Mouse (Mus musculus): Measurements from ENCODE around the gene Ces2c.
"Not testable (repeated sequence)": the region's sequence is repeated elsewhere in the genome, so short reads cannot be mapped to it uniquely, and the experiment has no call there.

The Ces2c gene

DNA sequence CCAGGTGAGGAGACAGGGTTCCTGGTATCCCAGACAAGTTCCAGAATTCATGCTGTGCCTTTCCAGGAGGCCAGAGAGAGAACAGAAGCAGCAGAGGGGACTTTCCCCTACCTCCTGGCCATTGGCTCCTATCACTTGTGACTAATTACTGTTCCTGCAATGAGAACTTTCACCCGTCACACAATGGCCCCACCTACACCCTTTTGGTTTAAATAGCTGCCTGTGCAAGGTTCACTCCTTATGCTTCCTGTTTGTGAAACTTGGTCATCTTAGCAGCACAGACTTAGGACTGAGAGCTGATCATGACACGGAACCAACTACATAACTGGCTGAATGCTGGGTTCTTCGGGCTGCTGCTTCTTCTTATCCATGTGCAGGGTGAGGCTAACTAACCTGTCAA is at the start of gene Ces2c:
Gene Ces2c (plus strand): TSS at position 238 of the 400 bp plus-strand sequence.
- no peak for DNase-seq (ENCODE audit: low read depth, low spot score)

- no peak for DNase-seq (ENCODE audit: low read depth, low spot score)
Observed at GRCm38 (mm10) chr8:104799385-104799784, 47.5 kb upstream of the Ces2c start.

GRCm38 (mm10) chr8:104806127-104806526 is 40.7 kb upstream of the Ces2c start:
- DNase-seq (ENCODE audit: low read depth, low spot score), result no peak

GRCm38 (mm10) chr8:104808542-104809413 is 38.1 kb upstream of the Ces2c start:
- no peak for DNase-seq (ENCODE audit: low read depth, low spot score)

GRCm38 (mm10) chr8:104809436-104809835 is 37.4 kb upstream of the Ces2c start:
- DNase-seq (ENCODE audit: low read depth, low spot score), result no peak

- DNase-seq (ENCODE audit: low read depth, low spot score), result no peak
Observed at GRCm38 (mm10) chr8:104826912-104827311, 20.0 kb upstream of the Ces2c start.

GRCm38 (mm10) chr8:104828221-104828620 is 18.6 kb upstream of the Ces2c start:
- no peak for DNase-seq (ENCODE audit: low read depth, low spot score)

DNA sequence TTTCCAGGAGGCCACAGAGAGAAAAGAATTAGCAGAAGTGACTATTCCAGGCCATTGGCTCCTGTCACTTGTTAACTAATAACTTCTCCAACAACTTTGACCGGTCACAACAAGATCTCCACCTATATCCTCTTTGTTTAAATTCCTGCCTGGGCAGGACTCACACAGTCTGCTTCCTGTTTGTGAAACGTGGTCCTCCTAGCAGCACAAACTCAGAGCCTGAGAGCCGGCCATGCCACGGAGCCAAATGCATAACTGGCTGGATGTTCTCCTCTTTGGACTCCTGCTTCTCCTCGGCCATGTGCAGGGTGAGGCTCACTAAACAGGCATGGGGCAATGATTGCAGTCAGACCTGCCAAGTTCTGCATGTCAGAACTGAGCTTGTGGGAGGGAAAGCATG is 15.4 kb upstream of the Ces2c start, which contains the start of gene Ces2b:
Gene Ces2b (plus strand): TSS at position 133 of the 400 bp plus-strand sequence.
- no peak for DNase-seq (ENCODE audit: low read depth, low spot score)

- DNase-seq (ENCODE audit: low read depth, low spot score), result no peak
Observed at GRCm38 (mm10) chr8:104841360-104842078, 5.3 kb upstream of the Ces2c start.

- DNase-seq (ENCODE audit: low read depth, low spot score), result no peak
Observed at GRCm38 (mm10) chr8:104847741-104848462, 1.0 kb downstream of the Ces2c start.

DNA sequence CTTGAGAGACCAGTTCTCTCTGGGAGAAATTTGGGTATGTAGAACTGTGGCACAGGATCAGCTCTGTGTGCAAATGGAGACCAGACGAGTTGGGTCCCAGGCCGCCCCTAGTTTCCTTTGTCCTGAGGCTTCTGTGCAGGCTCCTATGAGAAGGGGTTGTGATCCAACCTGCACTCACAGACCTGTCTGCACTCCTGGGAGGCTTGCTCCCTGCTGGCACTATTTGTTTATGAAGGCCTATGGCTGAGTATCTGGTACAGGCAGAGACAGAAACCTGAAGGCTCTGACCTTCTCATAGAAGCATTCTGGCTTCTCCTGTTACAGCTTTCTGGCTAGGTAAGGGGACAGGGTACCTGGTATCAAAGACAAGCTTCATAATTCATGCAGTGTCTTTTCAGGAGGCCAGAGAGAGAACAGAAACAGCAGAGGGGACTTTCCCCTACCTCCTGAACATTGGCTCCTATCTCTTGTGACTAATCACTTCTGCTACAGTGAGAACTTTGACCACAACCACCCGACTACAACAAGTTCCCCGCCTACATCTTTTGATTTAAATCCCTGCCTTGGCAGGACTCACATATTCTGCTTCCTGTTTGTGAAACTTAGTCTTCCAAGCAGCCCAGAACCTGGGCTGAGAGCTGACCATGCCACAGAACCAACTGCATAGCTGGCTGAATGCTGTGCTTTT is 20.1 kb downstream of the Ces2c start:
- DNase-seq (ENCODE audit: low read depth, low spot score), result not testable (repeated sequence)

- not testable (repeated sequence) for DNase-seq (ENCODE audit: low read depth, low spot score)
Observed at GRCm38 (mm10) chr8:104868876-104869275, 22.0 kb downstream of the Ces2c start.

DNA sequence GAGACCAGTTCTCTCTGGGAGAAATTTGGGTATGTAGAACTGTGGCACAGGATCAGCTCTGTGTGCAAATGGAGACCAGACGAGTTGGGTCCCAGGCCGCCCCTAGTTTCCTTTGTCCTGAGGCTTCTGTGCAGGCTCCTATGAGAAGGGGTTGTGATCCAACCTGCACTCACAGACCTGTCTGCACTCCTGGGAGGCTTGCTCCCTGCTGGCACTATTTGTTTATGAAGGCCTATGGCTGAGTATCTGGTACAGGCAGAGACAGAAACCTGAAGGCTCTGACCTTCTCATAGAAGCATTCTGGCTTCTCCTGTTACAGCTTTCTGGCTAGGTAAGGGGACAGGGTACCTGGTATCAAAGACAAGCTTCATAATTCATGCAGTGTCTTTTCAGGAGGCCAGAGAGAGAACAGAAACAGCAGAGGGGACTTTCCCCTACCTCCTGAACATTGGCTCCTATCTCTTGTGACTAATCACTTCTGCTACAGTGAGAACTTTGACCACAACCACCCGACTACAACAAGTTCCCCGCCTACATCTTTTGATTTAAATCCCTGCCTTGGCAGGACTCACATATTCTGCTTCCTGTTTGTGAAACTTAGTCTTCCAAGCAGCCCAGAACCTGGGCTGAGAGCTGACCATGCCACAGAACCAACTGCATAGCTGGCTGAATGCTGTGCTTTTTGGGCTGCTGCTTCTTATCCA is 39.5 kb downstream of the Ces2c start:
- not testable (repeated sequence) for DNase-seq (ENCODE audit: low read depth, low spot score)

- no peak for DNase-seq (ENCODE audit: low read depth, low spot score)
Observed at GRCm38 (mm10) chr8:104901746-104902145, 54.9 kb downstream of the Ces2c start.
